Mouse (Mus musculus): ENCODE measurements around the gene Gabpa. TPM values are rescaled to one million over a fixed set of nuclear protein-coding genes. Genes with fewer than 3 reads are reported as not detected.

Gabpa gene
- polyA plus RNA-seq, 1 experiment, result 11.7 TPM

- H3K27me3 ChIP-seq (ENCODE audit: control insufficient read depth, insufficient read depth, insufficient read length), result no peaks in the 10 kb centered on the region
- peaks cover 55% of the 10 kb centered on the region for H3K79me3 ChIP-seq (ENCODE audit: low read depth)
- no peak for TF ChIP-seq USF1 (IDR thresholded peaks at IDR 0.05; ENCODE audit: low read depth)
- H3K36me3 ChIP-seq (ENCODE audit: control insufficient read depth, insufficient read depth), result peaks cover 56% of the 10 kb centered on the region
- H3K79me2 ChIP-seq (ENCODE audit: control insufficient read depth, insufficient read depth), result peaks cover 69% of the 10 kb centered on the region
- H3K4me3 ChIP-seq (ENCODE audit: insufficient read depth, poor library complexity, severe bottlenecking), result no peak overlapping the region
- H3ac ChIP-seq (ENCODE audit: control insufficient read depth, insufficient read length, low read depth), result no peak overlapping the region
Measured at GRCm38 (mm10) chr16:84832736-84833135, 2.0 kb upstream of the Gabpa start.

DNA sequence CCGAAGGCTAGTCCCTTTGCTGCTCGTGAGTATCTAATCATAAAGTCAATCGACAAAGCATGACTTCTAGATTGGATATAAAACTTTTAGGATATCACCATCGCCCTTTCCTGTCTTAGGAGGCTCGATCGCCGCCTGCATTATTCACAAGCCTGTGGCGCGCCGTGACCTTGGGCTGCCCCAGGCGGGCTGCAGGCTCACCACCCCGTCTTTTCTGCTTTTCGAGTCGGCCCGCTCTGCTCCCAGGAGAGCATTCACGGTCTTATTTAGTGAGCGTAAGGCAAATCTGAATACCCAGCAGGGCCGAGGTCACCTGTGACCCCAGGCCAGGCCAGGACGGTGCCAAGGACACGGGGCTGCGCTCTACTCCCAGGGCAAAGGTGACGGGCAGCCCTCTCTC, 381 bp upstream of the Gabpa start:
- peaks cover 63% of the 10 kb centered on the region for H3K79me3 ChIP-seq (ENCODE audit: low read depth)
- H3K36me3 ChIP-seq (ENCODE audit: control insufficient read depth, insufficient read depth), result peaks cover 44% of the 10 kb centered on the region
- H3ac ChIP-seq (ENCODE audit: control insufficient read depth, insufficient read length, low read depth), result peak overlapping the region; percentile 98
- peaks cover 84% of the 10 kb centered on the region for H3K79me2 ChIP-seq (ENCODE audit: control insufficient read depth, insufficient read depth)
- peak overlapping the region; percentile 88 for H3K4me3 ChIP-seq (ENCODE audit: insufficient read depth, poor library complexity, severe bottlenecking)
- no peak for TF ChIP-seq USF1 (IDR thresholded peaks at IDR 0.05; ENCODE audit: low read depth)
- TF ChIP-seq MYOD1 (IDR thresholded peaks at IDR 0.05; ENCODE audit: control insufficient read depth, insufficient read length, low read depth), result no peak
- TF ChIP-seq CEBPB (IDR thresholded peaks at IDR 0.05; ENCODE audit: low read depth), result no peak
- no peak for TF ChIP-seq CTCF (IDR thresholded peaks at IDR 0.05; ENCODE audit: control insufficient read depth, insufficient read depth, insufficient read length)
- no peak for TF ChIP-seq MYOG (IDR thresholded peaks at IDR 0.05; ENCODE audit: control insufficient read depth, extremely low read depth, insufficient read length)
- no peak for TF ChIP-seq MAX (IDR thresholded peaks at IDR 0.05)
- no peak for TF ChIP-seq FOSL1 (IDR thresholded peaks at IDR 0.05; ENCODE audit: insufficient read depth, low read length, poor library complexity, severe bottlenecking)
- no peaks in the 10 kb centered on the region for H3K27me3 ChIP-seq (ENCODE audit: control insufficient read depth, insufficient read depth, insufficient read length)

DNA sequence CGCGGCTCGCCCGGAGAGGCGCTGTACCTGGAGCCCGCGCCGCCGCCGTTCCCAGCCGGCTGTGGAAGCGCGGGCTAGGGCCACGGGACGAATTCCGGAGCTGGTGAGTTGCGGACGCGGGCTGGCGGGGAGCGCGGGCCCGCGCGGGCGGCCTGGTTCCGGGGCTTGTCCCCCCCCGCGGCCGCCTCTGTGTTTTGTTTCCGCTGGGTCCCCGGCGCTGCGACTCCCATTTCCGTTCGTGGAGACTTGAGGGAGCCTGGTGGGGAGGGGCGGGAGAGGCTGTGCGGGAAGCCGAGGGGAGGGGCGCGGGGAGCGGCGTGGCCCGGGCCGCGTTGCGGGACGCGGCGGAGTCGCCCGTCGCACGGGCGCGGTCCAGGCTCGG, 707 bp downstream of the Gabpa start, which contains the start of gene Atp5j:
TSS of gene Atp5j (minus strand) at position 185 of the 382 bp plus-strand sequence.
- peak within 1 kb of the TSS; percentile 98 for H3ac ChIP-seq (ENCODE audit: control insufficient read depth, insufficient read length, low read depth)
- no peak for TF ChIP-seq FOSL1 (IDR thresholded peaks at IDR 0.05; ENCODE audit: insufficient read depth, low read length, poor library complexity, severe bottlenecking)
- TF ChIP-seq USF1 (IDR thresholded peaks at IDR 0.05; ENCODE audit: low read depth), result no peak
- peak; percentile 45 for TF ChIP-seq MAX (IDR thresholded peaks at IDR 0.05)
- TF ChIP-seq CEBPB (IDR thresholded peaks at IDR 0.05; ENCODE audit: low read depth), result no peak
- peak within 1 kb of the TSS; percentile 88 for H3K4me3 ChIP-seq (ENCODE audit: insufficient read depth, poor library complexity, severe bottlenecking)
- peaks cover 63% of the 10 kb centered on the region for H3K79me3 ChIP-seq (ENCODE audit: low read depth)
- H3K36me3 ChIP-seq (ENCODE audit: control insufficient read depth, insufficient read depth), result peaks cover 43% of the 10 kb centered on the region
- H3K79me2 ChIP-seq (ENCODE audit: control insufficient read depth, insufficient read depth), result peaks cover 84% of the 10 kb centered on the region
- H3K27me3 ChIP-seq (ENCODE audit: control insufficient read depth, insufficient read depth, insufficient read length), result no peaks in the 10 kb centered on the region

DNA sequence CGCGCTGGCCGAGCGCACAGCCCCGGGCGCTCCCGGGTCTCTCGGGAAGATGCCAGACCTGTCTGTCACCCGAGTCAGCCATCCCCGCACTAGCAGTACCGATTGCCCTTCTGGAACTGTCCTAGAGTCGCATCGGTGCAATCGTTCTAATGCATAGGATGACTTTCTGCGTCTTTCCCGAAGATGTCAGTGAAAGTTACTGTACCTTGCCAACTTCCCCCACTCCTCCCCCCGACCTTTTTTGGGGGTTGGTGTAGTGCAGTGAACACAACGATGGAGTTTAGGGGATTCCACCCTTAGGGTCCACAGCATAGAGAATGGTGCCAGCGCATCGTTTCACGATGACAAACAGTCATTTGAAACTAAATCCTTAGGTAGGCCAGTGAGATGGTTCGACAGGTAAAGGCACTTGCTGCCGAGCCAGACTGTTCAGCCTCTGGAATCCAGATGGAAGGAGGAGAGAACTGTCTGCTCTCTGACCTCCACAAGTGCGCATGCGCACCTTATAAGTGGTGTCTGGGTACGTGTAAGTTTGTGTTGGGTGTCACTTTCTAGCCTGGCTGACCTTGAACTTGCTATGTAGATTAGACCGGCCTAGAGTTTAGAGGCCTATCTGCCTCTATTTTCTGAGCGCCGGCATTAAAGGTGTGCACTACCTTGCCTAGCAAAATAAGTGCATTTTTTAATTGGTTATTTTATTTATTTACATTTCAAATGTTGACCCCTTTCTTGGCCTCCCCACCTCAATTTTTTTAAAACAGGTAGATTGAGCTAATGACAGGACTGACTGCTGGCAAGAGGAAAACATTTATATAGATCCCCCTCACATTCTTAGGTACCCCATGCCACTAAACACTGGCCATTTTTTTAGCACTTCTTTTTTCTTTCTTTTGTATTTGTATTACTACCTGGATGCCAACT, 1.4 kb downstream of the Gabpa start:
- Histone ChIP-seq H3ac (ENCODE audit: control insufficient read depth, insufficient read length, low read depth) (peak overlapping the region; percentile 90), H3K36me3 (ENCODE audit: control insufficient read depth, insufficient read depth) (peaks cover 43% of the 10 kb centered on the region), H3K4me3 (ENCODE audit: insufficient read depth, poor library complexity, severe bottlenecking) (peak overlapping the region; percentile 88), H3K79me2 (ENCODE audit: control insufficient read depth, insufficient read depth) (peaks cover 79% of the 10 kb centered on the region), H3K27me3 (ENCODE audit: control insufficient read depth, insufficient read depth, insufficient read length) (no peaks in the 10 kb centered on the region), H3K79me3 (ENCODE audit: low read depth) (peaks cover 61% of the 10 kb centered on the region)
- TF ChIP-seq CTCF (IDR thresholded peaks at IDR 0.05; ENCODE audit: control insufficient read depth, insufficient read depth, insufficient read length), result no peak
- no peak for TF ChIP-seq USF1 (IDR thresholded peaks at IDR 0.05; ENCODE audit: low read depth)
- no peak for TF ChIP-seq MAX (IDR thresholded peaks at IDR 0.05)
- no peak for TF ChIP-seq MYOG (IDR thresholded peaks at IDR 0.05; ENCODE audit: control insufficient read depth, extremely low read depth, insufficient read length)
- TF ChIP-seq FOSL1 (IDR thresholded peaks at IDR 0.05; ENCODE audit: insufficient read depth, low read length, poor library complexity, severe bottlenecking), result no peak
- no peak for TF ChIP-seq MYOD1 (IDR thresholded peaks at IDR 0.05; ENCODE audit: control insufficient read depth, insufficient read length, low read depth)
- TF ChIP-seq CEBPB (IDR thresholded peaks at IDR 0.05; ENCODE audit: low read depth), result no peak

GRCm38 (mm10) chr16:84838576-84838975, 3.9 kb downstream of the Gabpa start:
- Histone ChIP-seq H3K79me2 (ENCODE audit: control insufficient read depth, insufficient read depth) (peaks cover 54% of the 10 kb centered on the region), H3K27me3 (ENCODE audit: control insufficient read depth, insufficient read depth, insufficient read length) (no peaks in the 10 kb centered on the region), H3K79me3 (ENCODE audit: low read depth) (peaks cover 37% of the 10 kb centered on the region), H3K36me3 (ENCODE audit: control insufficient read depth, insufficient read depth) (peaks cover 40% of the 10 kb centered on the region), H3ac (ENCODE audit: control insufficient read depth, insufficient read length, low read depth) (no peak overlapping the region), H3K4me3 (ENCODE audit: insufficient read depth, poor library complexity, severe bottlenecking) (no peak overlapping the region)
- TF ChIP-seq USF1 (IDR thresholded peaks at IDR 0.05; ENCODE audit: low read depth) (no peak), CEBPB (IDR thresholded peaks at IDR 0.05; ENCODE audit: low read depth) (no peak), MYOG (IDR thresholded peaks at IDR 0.05; ENCODE audit: control insufficient read depth, extremely low read depth, insufficient read length) (no peak), CTCF (IDR thresholded peaks at IDR 0.05; ENCODE audit: control insufficient read depth, insufficient read depth, insufficient read length) (no peak), MYOD1 (IDR thresholded peaks at IDR 0.05; ENCODE audit: control insufficient read depth, insufficient read length, low read depth) (no peak), FOSL1 (IDR thresholded peaks at IDR 0.05; ENCODE audit: insufficient read depth, low read length, poor library complexity, severe bottlenecking) (no peak), MAX (IDR thresholded peaks at IDR 0.05) (no peak)

GRCm38 (mm10) chr16:84853492-84853891, 18.8 kb downstream of the Gabpa start:
- Histone ChIP-seq H3K79me2 (ENCODE audit: control insufficient read depth, insufficient read depth) (no peaks in the 10 kb centered on the region), H3K79me3 (ENCODE audit: low read depth) (no peaks in the 10 kb centered on the region), H3K27me3 (ENCODE audit: control insufficient read depth, insufficient read depth, insufficient read length) (no peaks in the 10 kb centered on the region), H3ac (ENCODE audit: control insufficient read depth, insufficient read length, low read depth) (no peak overlapping the region), H3K4me3 (ENCODE audit: insufficient read depth, poor library complexity, severe bottlenecking) (no peak overlapping the region), H3K36me3 (ENCODE audit: control insufficient read depth, insufficient read depth) (peaks cover 75% of the 10 kb centered on the region)
- TF ChIP-seq CEBPB (IDR thresholded peaks at IDR 0.05; ENCODE audit: low read depth) (no peak), USF1 (IDR thresholded peaks at IDR 0.05; ENCODE audit: low read depth) (no peak), MYOD1 (IDR thresholded peaks at IDR 0.05; ENCODE audit: control insufficient read depth, insufficient read length, low read depth) (no peak), MAX (IDR thresholded peaks at IDR 0.05) (no peak), FOSL1 (IDR thresholded peaks at IDR 0.05; ENCODE audit: insufficient read depth, low read length, poor library complexity, severe bottlenecking) (no peak), MYOG (IDR thresholded peaks at IDR 0.05; ENCODE audit: control insufficient read depth, extremely low read depth, insufficient read length) (no peak), CTCF (IDR thresholded peaks at IDR 0.05; ENCODE audit: control insufficient read depth, insufficient read depth, insufficient read length) (no peak)
